Mouse (Mus musculus): ENCODE results near the gene Itpr1. TPM values are rescaled to one million over a fixed set of nuclear protein-coding genes. Genes with fewer than 3 reads are reported as not detected.

Gene Itpr1
- polyA plus RNA-seq, 1 experiment from 2014 or later = 16.7 TPM

GRCm38 (mm10) chr6:108184847-108185684 lies 27.8 kb upstream of the Itpr1 start, which contains the start of gene Sumf1:
Sumf1 (minus strand) TSS chr6:108185582.
- H3K36me3 ChIP-seq (ENCODE audit: control insufficient read depth, insufficient read depth, low read length) = no peaks in the 10 kb centered on the region

GRCm38 (mm10) chr6:108185685-108186009 lies 27.2 kb upstream of the Itpr1 start:
- WGBS (ENCODE audit: insufficient replicate concordance) = 17% methylated on average over 4 of the region's 4 CpGs
- no peak for ATAC-seq (replicated peaks; ENCODE audit: insufficient number of reproducible peaks, low FRiP score, low TSS enrichment)
- peak overlapping the region; percentile 87 for H3K9ac ChIP-seq (ENCODE audit: low read depth, low read length)
- peak overlapping the region; percentile 87 for H3K4me3 ChIP-seq (ENCODE audit: low read depth, low read length)
- no peaks in the 10 kb centered on the region for H3K27me3 ChIP-seq (ENCODE audit: control insufficient read depth, insufficient read depth, low read length)
- no peaks in the 10 kb centered on the region for H3K36me3 ChIP-seq (ENCODE audit: control insufficient read depth, insufficient read depth, low read length)
- no peak overlapping the region for H3K27ac ChIP-seq (ENCODE audit: low read depth, low read length)
- H3K4me2 ChIP-seq = peak overlapping the region; percentile 93
- H3K9me3 ChIP-seq (replicated peaks; ENCODE audit: control insufficient read depth, low read length) = no peaks in the 10 kb centered on the region
- peaks cover 6% of the 10 kb centered on the region; the same call in 1 of the 2 replicates for H3K4me1 ChIP-seq (ENCODE audit: control insufficient read depth, insufficient read depth, low read length)

More at GRCm38 (mm10) chr6:108184847-108185684, 27.8 kb upstream of the Itpr1 start, which contains the start of gene Sumf1:
- Histone ChIP-seq H3K4me3 (ENCODE audit: low read depth, low read length) (peak within 1 kb of the TSS; percentile 87), H3K4me2 (peak within 1 kb of the TSS; percentile 93), H3K27ac (ENCODE audit: low read depth, low read length) (no peak within 1 kb of the TSS), H3K9me3 (replicated peaks; ENCODE audit: control insufficient read depth, low read length) (no peaks in the 10 kb centered on the region), H3K4me1 (ENCODE audit: control insufficient read depth, insufficient read depth, low read length) (peaks cover 6% of the 10 kb centered on the region; the same call in 1 of the 2 replicates), H3K27me3 (ENCODE audit: control insufficient read depth, insufficient read depth, low read length) (no peaks in the 10 kb centered on the region), H3K9ac (ENCODE audit: low read depth, low read length) (peak within 1 kb of the TSS; percentile 87)
- WGBS (ENCODE audit: insufficient replicate concordance) = 4% methylated on average over 49 of the region's 49 CpGs
- peak; percentile 69; the same call in 1 of the 2 replicates for ATAC-seq (replicated peaks; ENCODE audit: insufficient number of reproducible peaks, low FRiP score, low TSS enrichment)

GRCm38 (mm10) chr6:108190690-108191089 lies 22.2 kb upstream of the Itpr1 start:
- WGBS (ENCODE audit: insufficient replicate concordance) = 86% methylated on average over 1 of the region's 1 CpGs
- Histone ChIP-seq H3K27me3 (ENCODE audit: control insufficient read depth, insufficient read depth, low read length) (no peaks in the 10 kb centered on the region), H3K27ac (ENCODE audit: low read depth, low read length) (no peak overlapping the region), H3K36me3 (ENCODE audit: control insufficient read depth, insufficient read depth, low read length) (no peaks in the 10 kb centered on the region), H3K4me2 (no peak overlapping the region), H3K9ac (ENCODE audit: low read depth, low read length) (no peak overlapping the region), H3K4me3 (ENCODE audit: low read depth, low read length) (no peak overlapping the region), H3K9me3 (replicated peaks; ENCODE audit: control insufficient read depth, low read length) (no peaks in the 10 kb centered on the region), H3K4me1 (ENCODE audit: control insufficient read depth, insufficient read depth, low read length) (no peaks in the 10 kb centered on the region)
- ATAC-seq (replicated peaks; ENCODE audit: insufficient number of reproducible peaks, low FRiP score, low TSS enrichment) = no peak

DNA sequence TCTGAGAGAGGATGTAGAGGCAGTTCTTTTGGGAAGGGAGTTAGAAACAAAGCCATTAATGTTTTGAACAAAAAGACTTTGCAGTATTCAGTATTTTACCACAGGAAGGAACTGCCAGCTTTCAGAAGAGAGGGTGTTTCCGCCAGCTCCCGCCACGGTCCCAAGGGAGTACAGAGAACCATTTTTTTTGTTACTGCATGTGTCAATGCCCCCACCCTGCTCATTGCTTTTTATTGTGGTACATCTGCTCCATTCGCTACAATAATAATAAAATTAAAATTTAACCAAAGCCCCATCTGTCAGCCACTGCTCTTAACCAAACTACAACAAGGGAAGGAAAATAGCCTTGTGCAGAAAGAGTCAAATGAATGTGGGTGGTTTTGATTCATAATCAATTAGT lies 20.3 kb upstream of the Itpr1 start:
- H3K27me3 ChIP-seq (ENCODE audit: control insufficient read depth, insufficient read depth, low read length) = no peaks in the 10 kb centered on the region
- H3K9me3 ChIP-seq (replicated peaks; ENCODE audit: control insufficient read depth, low read length) = no peaks in the 10 kb centered on the region
- no peaks in the 10 kb centered on the region for H3K4me1 ChIP-seq (ENCODE audit: control insufficient read depth, insufficient read depth, low read length)
- H3K36me3 ChIP-seq (ENCODE audit: control insufficient read depth, insufficient read depth, low read length) = no peaks in the 10 kb centered on the region
- no peak overlapping the region for H3K9ac ChIP-seq (ENCODE audit: low read depth, low read length)
- no peak overlapping the region for H3K27ac ChIP-seq (ENCODE audit: low read depth, low read length)
- H3K4me2 ChIP-seq = no peak overlapping the region
- WGBS (ENCODE audit: insufficient replicate concordance) = 70% methylated on average over 4 of the region's 4 CpGs
- H3K4me3 ChIP-seq (ENCODE audit: low read depth, low read length) = no peak overlapping the region
- no peak for ATAC-seq (replicated peaks; ENCODE audit: insufficient number of reproducible peaks, low FRiP score, low TSS enrichment)

DNA sequence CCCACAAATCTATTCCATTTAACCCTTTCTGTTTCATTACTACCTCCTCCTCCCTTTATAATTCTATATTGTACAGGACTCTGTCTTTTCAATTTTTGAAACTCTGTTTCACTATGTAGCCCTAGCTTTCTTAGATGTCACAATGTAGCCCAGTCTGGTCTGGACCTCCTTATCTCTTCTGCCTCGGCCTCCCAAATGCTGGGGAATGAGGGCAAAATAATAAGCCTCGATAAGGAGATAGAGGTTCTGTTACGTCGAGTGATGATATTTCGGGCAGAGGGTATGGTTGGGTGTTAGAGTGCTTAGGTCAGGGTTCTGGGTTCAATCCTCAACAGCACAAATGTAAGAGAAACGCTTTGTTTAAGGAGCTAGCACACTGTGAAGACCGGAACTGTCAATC lies 16.2 kb upstream of the Itpr1 start:
- Histone ChIP-seq H3K27me3 (ENCODE audit: control insufficient read depth, insufficient read depth, low read length) (no peaks in the 10 kb centered on the region), H3K9me3 (replicated peaks; ENCODE audit: control insufficient read depth, low read length) (no peaks in the 10 kb centered on the region), H3K9ac (ENCODE audit: low read depth, low read length) (no peak overlapping the region), H3K4me3 (ENCODE audit: low read depth, low read length) (no peak overlapping the region), H3K27ac (ENCODE audit: low read depth, low read length) (no peak overlapping the region), H3K36me3 (ENCODE audit: control insufficient read depth, insufficient read depth, low read length) (no peaks in the 10 kb centered on the region), H3K4me2 (no peak overlapping the region), H3K4me1 (ENCODE audit: control insufficient read depth, insufficient read depth, low read length) (no peaks in the 10 kb centered on the region)
- WGBS (ENCODE audit: insufficient replicate concordance) = 75% methylated on average over 7 of the region's 7 CpGs
- ATAC-seq (replicated peaks; ENCODE audit: insufficient number of reproducible peaks, low FRiP score, low TSS enrichment) = no peak

DNA sequence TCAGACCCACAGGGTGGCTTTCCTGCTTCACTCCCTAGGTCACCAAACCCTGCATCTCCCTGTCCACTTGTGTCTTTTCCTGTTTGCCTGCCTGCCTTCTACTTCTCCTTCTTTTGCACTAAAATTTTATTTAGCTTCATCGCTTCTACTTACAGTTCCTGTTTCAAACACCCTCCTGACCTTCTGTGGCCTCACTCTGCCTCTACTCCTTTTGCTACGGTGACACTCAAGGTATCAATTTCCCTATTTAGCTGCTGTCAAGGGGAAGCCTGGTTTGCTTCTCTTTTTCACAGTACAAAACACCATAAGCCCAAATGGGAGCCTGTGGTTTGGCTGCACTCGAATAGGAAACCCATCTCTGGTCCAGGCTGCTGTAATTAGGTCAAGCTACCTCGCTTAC lies 15.8 kb upstream of the Itpr1 start:
- Histone ChIP-seq H3K9ac (ENCODE audit: low read depth, low read length) (no peak overlapping the region), H3K4me3 (ENCODE audit: low read depth, low read length) (no peak overlapping the region), H3K9me3 (replicated peaks; ENCODE audit: control insufficient read depth, low read length) (no peaks in the 10 kb centered on the region), H3K4me2 (no peak overlapping the region), H3K4me1 (ENCODE audit: control insufficient read depth, insufficient read depth, low read length) (no peaks in the 10 kb centered on the region), H3K27ac (ENCODE audit: low read depth, low read length) (no peak overlapping the region), H3K36me3 (ENCODE audit: control insufficient read depth, insufficient read depth, low read length) (no peaks in the 10 kb centered on the region), H3K27me3 (ENCODE audit: control insufficient read depth, insufficient read depth, low read length) (no peaks in the 10 kb centered on the region)
- 56% methylated on average over 4 of the region's 4 CpGs for WGBS (ENCODE audit: insufficient replicate concordance)
- no peak for ATAC-seq (replicated peaks; ENCODE audit: insufficient number of reproducible peaks, low FRiP score, low TSS enrichment)

DNA sequence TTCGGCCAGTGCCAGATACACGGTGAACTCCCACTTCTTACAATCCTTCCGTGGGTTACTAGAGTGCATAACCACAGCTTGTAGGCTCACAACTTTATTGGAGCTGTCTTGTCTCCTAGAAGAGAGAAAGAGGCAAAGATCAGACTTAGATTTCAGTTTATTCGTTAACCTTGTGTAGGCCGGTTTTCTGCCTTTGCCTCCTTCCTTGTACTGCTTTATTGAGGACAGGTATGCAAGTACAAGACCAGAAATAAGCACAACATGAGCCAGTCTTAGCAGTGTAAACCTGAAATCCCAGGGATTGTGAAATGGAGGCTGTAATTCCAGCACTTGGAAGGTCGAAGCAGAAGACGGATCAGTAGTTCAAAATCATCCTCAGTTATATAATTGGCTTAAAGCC lies 14.6 kb upstream of the Itpr1 start:
- no peaks in the 10 kb centered on the region for H3K4me1 ChIP-seq (ENCODE audit: control insufficient read depth, insufficient read depth, low read length)
- WGBS (ENCODE audit: insufficient replicate concordance) = 83% methylated on average over 7 of the region's 7 CpGs
- ATAC-seq (replicated peaks; ENCODE audit: insufficient number of reproducible peaks, low FRiP score, low TSS enrichment) = no peak
- no peaks in the 10 kb centered on the region for H3K27me3 ChIP-seq (ENCODE audit: control insufficient read depth, insufficient read depth, low read length)
- H3K4me2 ChIP-seq = no peak overlapping the region
- H3K9ac ChIP-seq (ENCODE audit: low read depth, low read length) = no peak overlapping the region
- no peaks in the 10 kb centered on the region for H3K9me3 ChIP-seq (replicated peaks; ENCODE audit: control insufficient read depth, low read length)
- no peak overlapping the region for H3K27ac ChIP-seq (ENCODE audit: low read depth, low read length)
- no peak overlapping the region for H3K4me3 ChIP-seq (ENCODE audit: low read depth, low read length)
- no peaks in the 10 kb centered on the region for H3K36me3 ChIP-seq (ENCODE audit: control insufficient read depth, insufficient read depth, low read length)

DNA sequence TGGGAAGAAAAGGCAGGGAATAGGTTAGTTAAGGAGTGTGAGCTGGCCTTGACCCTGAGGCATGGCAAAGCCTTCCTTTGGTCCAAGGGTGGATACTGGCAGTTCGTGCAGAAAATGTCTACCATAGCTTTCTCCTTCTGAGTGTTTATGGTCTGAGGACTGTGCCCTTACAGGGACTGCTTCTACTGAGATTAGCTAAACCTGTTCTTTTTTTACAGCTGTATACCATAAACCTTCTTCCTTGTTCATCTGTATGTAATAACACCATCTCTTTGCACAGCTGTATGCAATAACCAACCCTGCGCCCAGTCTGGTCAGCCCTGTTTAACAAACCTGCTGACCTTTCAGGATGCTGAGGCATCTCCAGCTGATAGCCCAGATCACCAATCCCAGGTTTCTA lies 8.6 kb upstream of the Itpr1 start:
- H3K36me3 ChIP-seq (ENCODE audit: control insufficient read depth, insufficient read depth, low read length) = no peaks in the 10 kb centered on the region
- no peak for ATAC-seq (replicated peaks; ENCODE audit: insufficient number of reproducible peaks, low FRiP score, low TSS enrichment)
- no peak overlapping the region for H3K9ac ChIP-seq (ENCODE audit: low read depth, low read length)
- no peaks in the 10 kb centered on the region for H3K9me3 ChIP-seq (replicated peaks; ENCODE audit: control insufficient read depth, low read length)
- no peaks in the 10 kb centered on the region for H3K27me3 ChIP-seq (ENCODE audit: control insufficient read depth, insufficient read depth, low read length)
- no peaks in the 10 kb centered on the region for H3K4me1 ChIP-seq (ENCODE audit: control insufficient read depth, insufficient read depth, low read length)
- H3K4me2 ChIP-seq = no peak overlapping the region
- no peak overlapping the region for H3K4me3 ChIP-seq (ENCODE audit: low read depth, low read length)
- H3K27ac ChIP-seq (ENCODE audit: low read depth, low read length) = no peak overlapping the region
- WGBS (ENCODE audit: insufficient replicate concordance) = 84% methylated on average over 2 of the region's 2 CpGs

DNA sequence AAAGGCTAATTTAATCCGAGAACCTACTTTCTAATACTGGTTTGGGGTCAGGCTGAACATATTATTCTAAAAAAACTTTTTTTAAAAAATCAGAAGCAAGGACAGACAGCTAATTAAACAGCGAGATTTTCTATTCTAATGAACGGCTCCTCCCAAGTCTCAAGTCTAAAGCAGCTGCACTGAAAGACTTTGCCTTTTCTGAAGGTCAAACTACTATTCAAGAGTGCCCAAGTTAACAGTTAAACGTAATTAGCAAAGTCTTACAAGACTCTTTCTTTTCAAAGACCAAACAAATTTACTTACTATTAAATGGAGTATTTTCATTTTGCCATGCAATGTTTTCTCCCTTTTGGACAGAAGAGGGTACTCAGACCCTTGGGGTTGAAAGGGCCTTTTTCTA lies 6.8 kb upstream of the Itpr1 start:
- Histone ChIP-seq H3K9me3 (replicated peaks; ENCODE audit: control insufficient read depth, low read length) (no peaks in the 10 kb centered on the region), H3K27me3 (ENCODE audit: control insufficient read depth, insufficient read depth, low read length) (no peaks in the 10 kb centered on the region), H3K4me2 (no peak overlapping the region), H3K4me1 (ENCODE audit: control insufficient read depth, insufficient read depth, low read length) (peaks cover 1% of the 10 kb centered on the region; the same call in 1 of the 2 replicates), H3K4me3 (ENCODE audit: low read depth, low read length) (no peak overlapping the region), H3K36me3 (ENCODE audit: control insufficient read depth, insufficient read depth, low read length) (no peaks in the 10 kb centered on the region), H3K27ac (ENCODE audit: low read depth, low read length) (no peak overlapping the region), H3K9ac (ENCODE audit: low read depth, low read length) (no peak overlapping the region)
- ATAC-seq (replicated peaks; ENCODE audit: insufficient number of reproducible peaks, low FRiP score, low TSS enrichment) = no peak
- WGBS (ENCODE audit: insufficient replicate concordance) = 73% methylated on average over 4 of the region's 4 CpGs
